Mouse (Mus musculus) retina, adult 2 months (tissue): ENCODE data around the gene Aass.
"Not testable (repeated sequence)": the region's sequence is repeated elsewhere in the genome, so short reads cannot be mapped to it uniquely, and the experiment has no call there.

ENCODE experiments used
- DNase-seq: peaks from one replicate; pipeline ENCODE4 v3.0.0-alpha.2; 2012; ENCODE audit warnings: low read depth, low spot score

Gene Aass

GRCm38 (mm10) chr6:23132573-23133181 lies at the start of gene Aass:
Gene Aass (minus strand): TSS chr6:23132986.
- no peak for DNase-seq

DNA sequence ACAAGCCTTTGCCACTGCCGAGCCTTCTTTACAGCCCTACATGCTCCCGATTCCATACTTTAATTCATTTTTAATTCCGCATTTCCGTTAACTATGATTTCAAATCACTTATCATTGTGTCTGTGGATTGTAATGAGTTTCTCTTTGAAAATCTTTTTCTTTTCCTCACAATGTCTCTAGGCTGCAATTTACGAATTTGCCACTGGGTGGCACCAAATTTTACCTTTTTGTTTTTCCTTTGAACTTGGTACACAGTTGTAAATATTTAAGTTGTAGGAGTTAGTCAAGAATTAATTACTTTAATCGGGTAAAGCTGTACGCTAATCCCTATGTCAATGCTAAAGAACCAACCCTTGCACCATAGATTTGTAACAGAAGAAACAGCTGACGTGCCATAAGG lies 47.3 kb upstream of the Aass start:
- peak; percentile 26 for DNase-seq

GRCm38 (mm10) chr6:23163824-23164223 lies 31.0 kb upstream of the Aass start:
- DNase-seq = not testable (repeated sequence)

DNA sequence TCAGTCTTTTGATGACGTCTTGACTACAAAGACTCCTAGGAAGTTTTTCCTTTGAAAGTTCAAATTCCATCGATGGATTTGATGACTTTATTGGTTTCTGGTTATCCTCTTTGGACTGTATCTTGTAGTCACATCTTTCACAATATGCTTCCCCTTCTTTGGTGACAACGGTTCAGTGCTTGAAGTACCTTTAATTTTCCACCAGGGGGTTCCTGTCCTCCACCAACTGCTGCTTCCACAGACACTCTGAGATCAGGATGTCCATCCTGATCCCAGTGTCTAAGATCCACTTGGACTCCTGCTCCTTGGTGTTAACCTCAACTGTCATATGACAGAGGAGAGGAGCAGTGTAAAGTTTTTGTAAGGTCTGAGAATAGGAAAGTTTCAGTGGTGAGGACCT lies 23.6 kb upstream of the Aass start:
- not testable (repeated sequence) for DNase-seq

- DNase-seq = no peak
Measured at GRCm38 (mm10) chr6:23153112-23153511, 20.3 kb upstream of the Aass start.

GRCm38 (mm10) chr6:23147221-23147620 lies 14.4 kb upstream of the Aass start:
- no peak for DNase-seq

DNA sequence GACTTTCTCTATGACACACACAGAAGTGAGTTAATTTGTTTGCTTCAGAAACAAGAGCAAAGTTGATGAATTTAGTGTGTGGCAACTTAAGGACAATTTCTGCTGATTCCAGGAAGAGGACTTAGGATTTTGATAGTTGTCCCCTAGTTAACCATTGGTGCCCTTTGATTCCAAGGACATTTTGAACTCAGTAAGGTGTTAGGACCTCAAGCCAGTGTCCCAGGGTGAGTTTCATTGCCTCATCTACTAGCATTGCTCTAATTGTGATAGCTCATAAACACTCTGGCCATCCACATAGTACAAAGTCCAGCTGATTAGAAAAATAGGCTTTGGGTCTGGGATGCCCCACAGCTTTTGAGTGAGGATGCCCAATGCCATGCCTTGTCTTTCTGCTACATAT lies 11.2 kb upstream of the Aass start:
- DNase-seq = no peak

DNA sequence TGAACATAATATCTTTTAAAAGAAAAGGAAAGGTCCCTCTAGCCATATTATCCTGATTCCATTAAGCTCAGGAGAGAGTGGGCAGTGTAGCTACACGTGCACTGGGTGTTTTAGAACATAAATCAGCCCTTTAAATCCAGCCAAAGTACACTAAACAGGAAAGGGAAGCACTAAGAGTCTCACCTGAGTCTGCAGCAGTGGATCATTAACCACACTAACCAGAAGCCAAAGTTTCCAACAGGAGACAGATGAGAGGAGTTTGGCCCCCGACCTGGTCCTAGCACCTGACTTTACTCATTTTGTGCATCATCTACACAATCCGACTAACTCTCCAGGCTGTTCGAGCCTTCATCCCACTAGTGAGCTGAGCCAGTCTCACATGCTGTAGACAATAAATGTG lies 1.8 kb downstream of the Aass start:
- no peak for DNase-seq

DNA sequence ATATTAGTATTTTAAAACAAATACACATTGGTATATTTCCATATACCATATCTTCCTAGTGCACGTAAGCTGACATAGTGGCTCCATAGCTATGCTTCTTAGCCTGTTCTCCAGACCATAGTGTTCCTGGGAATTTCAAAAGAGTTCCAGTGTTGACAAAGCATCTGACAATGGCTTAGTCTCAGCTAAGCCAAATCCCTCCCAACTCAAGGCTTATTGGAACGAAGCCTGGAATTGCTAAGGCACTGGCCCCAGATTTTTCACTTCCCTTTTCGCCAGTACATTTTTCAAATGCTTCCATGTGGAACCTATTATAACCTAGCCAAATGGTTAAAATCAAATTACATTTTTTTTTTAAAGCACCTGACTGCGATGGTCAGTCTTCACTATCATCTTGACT lies 3.6 kb downstream of the Aass start:
- DNase-seq = no peak

DNA sequence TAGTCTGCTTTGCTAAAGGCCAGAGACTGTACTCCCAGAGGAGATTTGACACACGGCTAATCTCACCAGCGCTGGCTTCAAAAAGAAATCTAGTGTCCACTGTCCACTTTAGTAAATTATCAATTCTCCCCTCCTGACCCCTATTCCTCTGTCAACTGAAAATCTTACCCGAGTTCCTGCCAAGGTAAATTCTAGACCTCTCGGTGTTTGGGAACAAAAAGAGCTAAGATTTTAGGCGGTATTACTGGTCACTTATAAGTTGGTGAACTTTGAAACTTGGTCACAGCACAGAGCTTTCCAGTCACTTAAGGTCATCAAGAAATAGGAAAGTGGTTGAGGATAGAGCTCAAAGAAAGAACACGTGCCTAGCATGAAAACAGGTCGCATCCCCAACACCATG lies 6.1 kb downstream of the Aass start:
- DNase-seq = no peak

GRCm38 (mm10) chr6:23125831-23126230 lies 7.0 kb downstream of the Aass start:
- DNase-seq = no peak

- DNase-seq = no peak
Measured at GRCm38 (mm10) chr6:23124823-23125222, 8.0 kb downstream of the Aass start.

- no peak for DNase-seq
Measured at GRCm38 (mm10) chr6:23122934-23123333, 9.9 kb downstream of the Aass start.

DNA sequence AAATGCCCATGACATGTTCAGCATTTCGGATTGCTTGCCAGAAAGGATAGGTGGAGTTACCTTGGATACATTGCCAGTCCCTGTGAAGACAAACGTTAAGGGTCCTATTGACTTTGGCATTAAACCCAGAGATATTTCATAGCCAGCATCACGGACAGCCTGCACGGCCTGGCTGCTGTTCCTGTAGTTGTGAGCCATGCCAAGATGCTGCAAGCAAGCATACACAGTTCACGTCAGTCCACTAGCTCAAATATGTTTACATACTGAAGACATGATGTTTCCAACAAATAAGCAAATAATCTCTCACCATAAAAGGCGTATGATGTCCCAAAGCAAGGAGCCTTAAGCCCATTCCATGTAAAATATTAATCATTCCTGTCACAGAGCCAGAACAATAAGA lies 18.0 kb downstream of the Aass start:
- DNase-seq = no peak

GRCm38 (mm10) chr6:23107069-23107468 lies 25.7 kb downstream of the Aass start:
- no peak for DNase-seq

GRCm38 (mm10) chr6:23106373-23106772 lies 26.4 kb downstream of the Aass start:
- DNase-seq = no peak

DNA sequence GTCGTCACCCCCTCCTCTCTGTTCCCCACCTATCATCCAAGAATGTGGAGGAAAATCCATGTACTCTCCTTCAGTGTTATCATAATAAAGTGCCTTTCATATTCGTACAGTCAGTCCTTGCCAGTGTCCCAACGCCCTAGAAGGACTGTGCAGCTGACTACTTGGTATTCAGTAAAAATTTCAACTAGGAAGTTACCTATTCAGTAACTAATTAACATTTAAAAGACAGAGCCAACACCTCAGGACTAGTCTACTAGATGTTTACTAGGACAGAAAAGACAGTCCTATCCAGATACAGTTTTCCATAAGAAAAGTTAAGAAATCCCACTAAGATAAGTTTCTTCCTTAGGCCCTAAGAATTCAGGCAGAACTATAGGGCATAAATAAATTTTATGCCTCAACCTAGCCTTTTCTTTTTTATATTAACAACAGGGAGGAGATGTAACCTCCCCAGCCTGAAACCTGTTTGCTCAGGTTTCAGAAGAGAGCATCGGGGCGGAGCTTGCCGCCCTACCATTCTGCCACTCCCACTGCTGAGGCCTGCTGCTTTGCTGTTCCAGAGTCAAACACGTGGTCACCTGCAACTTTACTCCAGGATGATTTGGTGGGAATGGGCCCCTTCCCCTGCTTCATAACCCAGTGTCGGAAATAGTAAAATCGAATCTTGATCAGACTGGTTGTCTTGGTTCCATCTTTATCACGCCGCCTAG lies 42.3 kb downstream of the Aass start:
- DNase-seq = not testable (repeated sequence)

- not testable (repeated sequence) for DNase-seq
Measured at GRCm38 (mm10) chr6:23089292-23089691, 43.5 kb downstream of the Aass start.

DNA sequence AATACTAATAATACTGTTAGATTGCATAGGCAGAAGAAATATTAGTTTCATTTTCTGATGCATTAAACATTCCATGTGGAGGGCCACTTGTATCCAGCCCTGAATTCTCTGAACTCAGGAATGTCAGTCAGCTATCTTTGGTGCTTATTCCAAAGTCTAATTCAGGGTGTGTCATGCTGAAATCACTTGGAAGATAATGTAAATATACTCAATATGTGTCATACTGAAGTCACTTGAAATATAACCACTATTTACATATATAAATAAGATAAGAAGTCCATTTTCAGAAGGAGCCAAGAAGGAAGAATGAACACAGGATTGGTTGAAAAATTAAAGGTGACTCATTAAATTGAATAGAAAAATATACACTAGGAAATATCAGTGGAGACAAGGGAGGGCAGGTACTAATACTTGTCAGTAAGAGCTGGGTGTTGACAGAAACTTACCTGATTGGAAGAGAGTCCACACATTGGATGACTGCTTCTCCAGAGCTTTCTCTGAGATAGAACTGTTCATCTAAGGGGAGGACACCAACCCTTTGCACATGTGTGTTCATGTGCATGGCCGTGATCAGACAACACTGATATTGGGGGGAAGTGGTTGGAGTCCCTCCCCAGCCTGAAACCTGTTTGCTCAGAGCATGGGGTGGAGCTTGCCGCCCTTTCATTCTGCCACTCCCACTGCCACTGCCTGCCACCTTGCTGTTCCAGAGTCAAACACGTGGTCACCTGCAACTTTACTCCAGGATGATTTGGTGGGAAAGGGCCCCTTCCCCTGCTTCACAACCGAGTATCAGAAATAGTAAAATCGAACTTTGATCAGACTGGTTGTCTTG lies 48.0 kb downstream of the Aass start:
- DNase-seq = no peak

DNA sequence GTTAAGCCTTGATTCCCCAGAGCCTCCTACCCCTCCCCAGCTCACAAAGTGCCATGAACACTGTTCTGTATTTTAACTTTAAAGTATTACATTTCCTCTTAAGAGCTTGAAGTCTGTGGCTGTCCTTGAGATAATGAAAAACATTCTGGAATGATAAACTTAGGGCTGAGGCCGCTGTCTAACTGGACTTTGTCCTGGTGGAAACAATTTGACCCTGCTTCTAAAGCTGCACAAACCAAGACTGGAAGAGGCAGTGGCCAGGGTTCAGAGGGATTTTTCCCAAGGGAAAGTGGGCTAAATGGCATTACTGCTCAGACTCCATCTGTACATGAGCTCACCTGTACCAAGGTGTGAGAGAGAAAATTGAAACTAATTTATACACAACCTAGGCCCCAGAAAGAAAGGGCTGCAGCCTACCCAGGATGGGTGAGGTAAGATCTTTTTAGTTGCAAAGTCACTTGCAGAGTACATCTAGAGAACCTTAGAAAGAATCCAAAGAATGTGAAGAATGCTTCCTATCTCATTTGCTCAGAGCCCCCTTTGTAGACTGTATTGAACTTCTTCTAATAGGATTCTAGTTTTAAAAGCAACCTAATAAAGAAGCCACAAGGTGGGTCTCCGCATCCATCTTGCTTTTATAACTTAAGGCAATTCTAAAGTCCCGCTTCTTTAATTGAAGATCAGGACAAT lies 52.6 kb downstream of the Aass start:
- DNase-seq = no peak

GRCm38 (mm10) chr6:23078273-23078672 lies 54.5 kb downstream of the Aass start:
- DNase-seq = no peak

DNA sequence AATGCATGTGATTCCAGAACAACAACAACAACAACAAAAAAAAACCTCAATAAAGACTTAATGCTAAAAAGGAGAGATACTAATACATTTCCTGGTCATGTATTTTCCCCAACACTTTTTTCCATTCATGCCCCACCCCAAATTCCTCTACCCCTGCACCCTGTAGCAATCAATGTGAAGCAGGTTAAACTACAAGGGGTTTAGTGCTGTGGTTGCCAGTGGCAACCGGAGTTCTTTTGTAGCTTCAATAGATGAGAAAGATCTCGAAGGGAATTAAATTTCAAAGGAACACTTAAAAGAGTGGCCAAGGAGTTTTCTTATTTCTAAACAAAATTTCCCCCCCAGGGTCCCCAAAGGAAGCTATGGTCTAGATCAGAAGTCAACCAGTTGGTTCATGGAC lies 56.7 kb downstream of the Aass start:
- DNase-seq = no peak
